Mouse (Mus musculus) hematopoietic multipotent progenitor cell, adult 10-12 weeks (in vitro differentiated cells): ENCODE data around the gene Gm2174. TPM values are rescaled to one million over a fixed set of nuclear protein-coding genes. Genes with fewer than 3 reads are reported as not detected.

Source experiments
- polyA plus RNA-seq: library from polyadenylated mRNA; stranded (reverse); fragments of >175 nt; gene quantifications from 2 replicates; pipeline ENCODE4 v1.2.3, GENCODE M21; 2012; ENCODE audit warnings: low replicate concordance

Gene Gm2174
- polyA plus RNA-seq: not detected in 2 replicates

GRCm38 (mm10) chrX:56447524-56448015, at the start of gene Gm2174:
Gene Gm2174, plus strand, starts transcription at chrX:56447965.

GRCm38 (mm10) chrX:56454671-56455371, 7.1 kb downstream of the Gm2174 start, which contains the start of gene Ints6l:
Gene Ints6l, plus strand, starts transcription at chrX:56454857.

Other genes with a start within 250 kb of the Gm2174 start
- gene Gm773, start 235.1 kb upstream of the Gm2174 start, polyA plus RNA-seq: not detected in 2 replicates
- gene Zfp449, start 101.6 kb upstream of the Gm2174 start, polyA plus RNA-seq: 0.09 TPM in 1 of 2 replicates, not detected in the other
- 0.35 and 0.81 TPM in 2 replicates for gene Smim10l2a, start 73.4 kb upstream of the Gm2174 start, polyA plus RNA-seq
- gene Ints6l, start 6.9 kb downstream of the Gm2174 start, polyA plus RNA-seq: 3.6 and 4.4 TPM in 2 replicates
- gene Gm10477, start 76.8 kb downstream of the Gm2174 start, polyA plus RNA-seq: not detected in 2 replicates
- not detected in 2 replicates for gene Gm648, start 101.6 kb downstream of the Gm2174 start, polyA plus RNA-seq
- 0.39 and 0.85 TPM in 2 replicates for gene Mmgt1, start 150.1 kb downstream of the Gm2174 start, polyA plus RNA-seq
- gene Slc9a6, start 161.8 kb downstream of the Gm2174 start, polyA plus RNA-seq: 10.4 and 33.9 TPM in 2 replicates